6 mouse cellular contexts compared by ENCODE assay signal in genomic region chr14:55043694-55044093, GRCm38 (mm10). TPM values are rescaled to one million over a fixed set of nuclear protein-coding genes. Genes with fewer than 3 reads are reported as not detected.
"Had no signal": no experiment of that assay in that cellular context is flagged by ENCODE, and none has a peak within 500 bp of the region (broad histone marks: within the 10 kb centered on the region; RNA-seq: fewer than 3 reads in every experiment).

No protein-coding gene starts in this region.

RNA-seq across cellular contexts. Expression of gene Myh7, which starts 49.3 kb away (rescaled TPM):
- total RNA-seq: megakaryocyte progenitor cell, adult 5-6 weeks; megakaryocyte, adult 5-6 weeks; megakaryocyte-erythroid progenitor cell, adult 5-6 weeks; monocyte, adult 5-6 weeks had no signal
- polyA plus RNA-seq: liver, adult 2 months; macrophage had no signal
